Mouse (Mus musculus) spleen, adult 2 months (tissue): Measurements from ENCODE around the gene Ccdc6.

Source experiments
- CTCF ChIP-seq: fragments of 200-500 bp; IDR thresholded peaks from 2 replicates; pipeline ENCODE4 v1.5.1; 2011; ENCODE audit warnings: mild to moderate bottlenecking, inconsistent platforms; ENCODE audit not compliant: insufficient read depth, insufficient read length, insufficient replicate concordance; ENCODE audit errors: extremely low read depth
- POLR2A ChIP-seq: fragments of 200-500 bp; IDR thresholded peaks from 2 replicates; pipeline ENCODE4 v1.6.1; 2011; ENCODE audit warnings: low read depth, low read length, inconsistent platforms

GRCm38 (mm10) chr10:70230352-70230751 is 133.4 kb downstream of the Ccdc6 start:
- TF ChIP-seq CTCF (no peak), POLR2A (no peak)
